Mouse (Mus musculus) kidney, adult 11 months (tissue): ENCODE results near the gene Cks1b.

Experiments used
- DNase-seq: peaks from one replicate; pipeline ENCODE4 v3.0.0; 2022

Cks1b gene

DNA sequence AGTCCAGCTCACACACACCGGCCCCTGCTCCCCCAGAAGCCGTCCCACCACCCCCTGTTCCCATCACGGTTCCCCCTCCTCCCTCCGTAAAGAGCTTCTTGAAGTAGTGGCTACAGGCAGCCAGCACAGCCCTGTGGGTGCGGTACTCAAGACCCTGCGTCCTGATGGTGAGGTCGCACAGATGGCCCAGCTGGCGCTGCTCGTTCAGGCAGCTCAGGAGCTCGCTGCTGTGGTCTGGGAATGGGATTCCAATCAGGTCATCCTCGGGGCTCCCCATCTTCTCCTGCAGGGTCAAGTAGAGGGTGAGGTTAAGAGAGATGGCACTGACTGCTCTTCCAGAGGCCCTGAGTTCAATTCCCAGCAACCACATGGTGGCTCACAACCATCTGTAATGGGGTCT, 37.0 kb downstream of the Cks1b start:
- no peak for DNase-seq

DNA sequence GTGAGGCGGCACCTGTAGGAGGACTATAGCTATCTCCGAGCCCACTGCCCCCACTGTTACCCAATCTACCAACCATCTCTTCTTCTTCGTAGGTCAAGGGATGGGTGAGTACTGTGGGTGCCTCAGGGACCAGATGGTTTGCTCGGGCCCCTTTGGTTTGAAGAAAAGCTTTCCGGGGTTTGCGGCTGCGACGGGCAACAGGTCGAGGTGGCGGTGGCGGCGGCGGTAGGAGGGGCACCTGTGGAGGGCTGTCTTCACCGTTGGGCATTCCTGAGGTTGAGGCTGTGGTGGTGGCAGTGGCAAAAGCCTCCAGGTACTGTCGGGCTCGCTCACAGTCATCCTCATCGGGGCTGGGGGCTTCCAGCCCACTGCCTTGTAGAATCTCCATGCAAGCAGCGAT, 37.5 kb downstream of the Cks1b start:
- DNase-seq, result no peak

DNA sequence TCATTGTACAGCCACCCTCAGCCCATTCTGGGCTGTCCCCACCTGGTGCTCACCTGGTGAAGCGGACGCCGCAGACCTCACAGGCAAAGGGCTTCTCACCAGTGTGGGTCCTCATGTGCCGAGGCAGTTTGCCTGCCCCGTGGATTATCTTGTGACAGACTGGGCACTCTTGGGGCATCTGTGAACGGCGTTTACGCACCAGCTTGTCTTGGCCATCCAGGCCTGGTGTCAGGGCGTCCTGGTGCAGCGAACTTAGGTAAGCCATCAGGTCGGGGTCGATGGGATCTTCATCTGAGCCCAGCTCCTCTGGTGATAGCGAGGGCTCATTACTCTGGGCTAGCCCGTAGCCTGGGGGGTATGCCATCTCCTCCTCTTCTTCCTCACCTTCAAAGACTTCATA, 37.9 kb downstream of the Cks1b start:
- DNase-seq, result no peak

DNA sequence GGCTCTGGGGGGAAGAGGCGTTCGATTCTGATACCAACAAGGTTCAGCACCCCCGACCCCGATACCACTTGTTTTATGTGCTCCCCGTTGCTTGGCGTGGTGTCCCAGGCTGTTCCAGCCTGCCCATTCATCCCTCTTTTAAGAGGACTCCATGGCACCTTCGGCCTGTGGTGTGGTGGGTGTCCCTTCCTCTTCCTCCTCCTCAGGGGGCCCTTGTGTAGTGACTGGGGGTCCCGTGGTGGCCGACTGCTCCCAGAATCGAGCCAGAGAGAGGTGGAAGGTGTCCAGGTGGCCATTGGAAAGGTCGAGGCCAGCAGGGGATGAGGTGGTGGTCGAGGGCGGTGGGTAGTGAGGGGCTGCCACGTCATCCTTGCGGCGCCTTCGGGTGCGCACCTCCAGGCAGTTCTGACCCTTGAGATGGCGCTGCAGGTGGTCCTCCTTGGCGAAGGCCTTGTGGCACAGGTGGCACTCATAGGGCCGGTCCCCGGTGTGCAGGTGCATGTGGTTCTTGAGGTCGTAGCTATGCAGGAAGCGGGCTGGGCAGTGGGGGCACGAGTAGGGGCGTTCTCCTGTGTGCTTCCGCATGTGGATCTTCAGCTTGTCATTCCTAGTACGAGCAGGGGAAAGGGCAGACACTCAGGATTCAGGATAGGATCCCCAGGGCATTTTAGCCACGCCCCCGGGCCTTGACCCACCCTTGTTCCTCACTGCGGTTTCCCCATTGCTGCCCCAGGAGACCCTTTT, 38.6 kb downstream of the Cks1b start:
- no peak for DNase-seq

DNA sequence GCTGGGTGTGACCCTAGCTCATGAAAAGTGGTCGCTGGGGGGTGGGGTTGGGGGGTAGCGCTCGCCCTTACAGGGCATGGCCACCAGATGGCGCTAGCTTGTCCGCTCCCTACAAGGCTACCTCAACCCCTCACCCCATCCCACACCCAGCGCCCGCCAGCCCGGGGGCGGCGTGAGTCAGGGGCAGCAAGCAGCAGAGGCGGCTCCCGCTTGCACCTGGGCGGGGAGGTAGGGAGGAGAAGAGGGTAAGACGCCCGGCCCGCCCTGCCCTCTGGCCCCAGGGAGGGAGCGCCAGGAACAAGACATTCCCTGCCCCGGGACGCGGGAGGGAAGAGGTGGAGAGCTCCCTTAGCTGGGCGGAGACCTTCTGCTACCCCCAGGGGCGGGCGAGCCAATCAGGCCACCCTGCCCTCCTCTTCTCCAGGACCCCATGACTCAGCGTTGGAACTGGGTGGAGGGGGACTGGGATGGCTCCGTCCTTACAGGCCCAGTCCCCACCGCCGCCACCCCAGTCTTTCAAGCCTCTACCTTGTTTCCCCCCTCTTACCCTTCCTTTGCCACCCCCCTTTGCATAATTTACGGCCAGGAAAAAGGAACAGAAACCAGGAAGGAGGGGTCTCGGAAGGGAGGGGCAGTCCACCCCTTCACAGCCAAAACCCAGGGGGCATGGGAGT, 39.7 kb downstream of the Cks1b start:
- peak; percentile 71 for DNase-seq

DNA sequence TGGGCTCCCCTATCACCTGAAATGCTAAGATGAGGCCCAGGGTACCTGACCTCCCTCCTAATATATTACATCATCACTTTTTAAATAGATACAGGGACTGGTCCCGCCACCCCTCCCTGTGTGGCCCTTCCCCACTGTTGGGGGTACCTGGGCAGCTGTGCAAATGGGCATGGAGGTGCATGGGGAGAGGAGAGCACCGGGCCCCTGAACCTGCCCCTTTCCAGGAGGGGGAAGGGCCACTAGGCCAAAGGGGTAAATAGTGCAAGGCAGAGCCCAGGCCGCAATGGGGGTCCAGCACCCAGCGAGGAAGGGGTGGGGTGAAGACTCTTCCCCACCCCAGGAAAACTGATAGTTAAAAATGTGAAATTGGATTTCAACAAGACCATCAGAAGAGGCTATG, 40.4 kb downstream of the Cks1b start:
- no peak for DNase-seq

DNA sequence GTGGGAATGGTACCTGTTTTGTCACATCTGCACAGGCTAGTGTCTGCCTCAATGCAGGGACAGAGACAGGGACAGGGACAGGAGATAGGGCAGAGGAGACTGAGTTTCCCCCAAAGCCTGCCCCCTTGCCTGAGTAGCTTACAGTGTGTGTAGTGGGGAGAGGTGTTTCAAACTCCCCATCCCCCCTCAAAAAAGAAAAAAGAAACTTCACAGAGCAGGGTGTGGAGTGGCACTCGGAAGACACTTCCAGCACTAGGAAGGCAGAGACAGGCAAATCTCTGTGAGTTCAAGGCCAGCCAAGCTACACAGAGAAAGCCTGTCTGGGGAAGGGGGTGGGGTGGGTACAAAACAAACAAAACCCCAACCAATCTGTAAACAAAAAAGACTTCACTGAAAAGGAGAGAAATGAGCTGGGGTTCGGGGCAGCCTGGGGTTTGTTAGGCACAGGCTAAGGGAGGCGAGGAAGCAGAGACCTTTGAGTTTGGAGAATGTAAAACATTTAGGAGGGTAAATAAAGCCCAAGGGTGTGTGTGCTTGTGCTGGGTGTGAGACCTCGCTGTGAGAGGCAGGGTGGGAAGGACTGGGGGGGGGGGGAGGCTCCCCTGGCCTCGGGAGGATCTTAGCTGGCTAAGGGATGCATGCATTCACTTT, 44.5 kb downstream of the Cks1b start:
- no peak for DNase-seq

DNA sequence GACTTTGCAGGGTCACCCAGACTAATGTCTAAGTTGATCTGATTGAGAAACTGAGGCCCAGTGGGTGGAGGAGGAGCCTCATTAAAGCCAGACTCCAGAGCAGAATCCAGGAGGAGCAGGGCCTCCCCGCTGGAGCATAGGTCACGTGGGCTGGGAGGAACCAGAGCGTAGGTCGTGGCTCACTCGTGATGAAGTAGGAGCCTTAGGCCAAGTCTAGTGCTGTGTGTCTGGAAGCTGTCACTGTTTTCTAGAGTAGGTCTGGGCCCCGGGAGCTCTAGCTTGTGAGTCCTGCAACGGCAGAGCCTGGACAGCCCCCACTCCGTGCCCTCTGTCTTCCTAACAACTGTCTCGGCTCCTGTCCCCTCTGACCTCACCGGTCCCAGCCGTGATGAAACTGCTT, 50.8 kb downstream of the Cks1b start:
- DNase-seq, result no peak

DNA sequence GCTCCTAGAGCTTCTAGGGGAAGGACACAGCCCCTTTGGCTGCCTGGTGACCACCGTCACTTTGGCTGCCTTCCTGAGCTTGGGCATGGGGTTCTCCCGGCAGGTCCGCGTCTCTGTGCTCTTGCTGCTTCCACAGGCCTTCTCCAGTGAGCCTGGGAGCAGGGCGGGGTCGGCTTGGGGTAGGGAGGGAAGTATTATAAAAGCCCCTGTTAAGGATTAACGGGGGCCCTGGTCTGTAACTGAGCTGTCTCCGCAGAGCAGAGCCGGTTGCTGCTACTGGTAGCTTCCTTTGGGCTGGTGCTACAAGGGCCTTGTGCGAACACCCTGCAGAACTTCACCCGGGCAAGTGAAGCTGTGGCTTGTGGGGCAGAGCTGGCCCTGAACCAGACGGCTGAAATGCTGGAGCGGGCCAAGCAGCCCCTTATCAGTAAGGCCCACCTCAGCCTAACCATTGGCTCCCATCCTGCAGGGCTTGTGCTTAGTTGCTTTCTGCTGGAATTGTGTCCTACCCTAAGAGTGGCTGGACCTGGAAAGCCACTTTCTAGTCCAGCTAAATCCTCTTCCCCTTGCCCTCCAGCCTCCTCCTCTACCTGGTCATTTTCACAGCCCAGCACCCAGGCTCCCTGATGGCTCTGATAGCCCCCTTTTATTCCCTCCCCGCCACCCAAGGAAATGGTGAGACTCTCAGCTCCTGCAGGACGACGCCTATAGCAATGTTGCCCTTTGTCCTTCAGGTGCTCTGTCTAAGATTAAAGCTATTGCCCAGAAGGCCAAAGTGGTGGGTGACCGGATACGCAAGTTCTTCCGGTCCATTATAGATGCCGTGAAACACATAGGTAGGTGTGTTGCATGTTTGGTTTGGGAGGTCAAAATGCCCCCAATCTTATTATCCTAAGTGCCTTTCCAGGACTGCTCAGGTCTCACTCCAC, 52.4 kb downstream of the Cks1b start:
- DNase-seq, result no peak
